Mouse (Mus musculus) retina, postnatal 1 day (tissue): Measurements from ENCODE around the gene Ints6l.

Experiments used
- DNase-seq: peaks from one replicate; pipeline ENCODE4 v3.0.0-alpha.2; 2012

Ints6l gene

DNA sequence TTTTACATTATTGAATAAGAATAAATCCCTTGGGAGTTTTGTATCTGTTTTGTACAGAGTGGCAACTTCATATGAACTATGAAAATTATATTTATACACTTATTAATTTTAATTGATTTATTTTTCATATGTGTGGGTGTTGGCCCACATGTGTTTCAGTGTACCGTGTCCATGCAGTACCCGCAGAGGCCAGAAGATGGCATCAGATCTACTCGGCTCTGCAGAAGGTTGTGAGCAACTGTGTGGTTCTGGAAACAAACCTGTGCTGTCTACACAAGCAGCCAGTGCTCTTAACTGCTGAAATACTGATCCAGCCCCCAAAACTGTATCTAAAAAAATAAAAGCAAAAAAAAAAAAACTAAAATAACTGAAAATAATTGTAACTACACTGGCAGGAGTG lies 76.6 kb downstream of the Ints6l start:
- peak; percentile 49 for DNase-seq

DNA sequence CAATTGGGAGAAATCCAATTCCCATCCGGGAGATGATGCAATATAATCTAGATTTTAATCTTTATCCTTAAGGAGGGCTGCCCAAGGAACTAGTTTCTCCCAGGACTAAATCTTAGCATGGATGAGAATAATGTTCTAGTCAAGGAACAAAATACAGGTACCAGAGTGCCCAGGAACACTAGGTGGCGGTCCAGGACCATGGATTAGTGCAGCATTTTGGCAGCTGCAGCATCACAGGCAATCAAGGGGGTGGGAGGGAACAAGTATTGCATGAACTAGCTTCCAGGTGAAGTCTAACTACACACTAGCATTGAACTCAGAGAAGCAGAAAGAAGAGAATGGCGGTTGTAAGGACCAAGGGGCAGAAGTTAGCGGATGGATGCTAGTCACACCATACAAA lies 82.5 kb downstream of the Ints6l start:
- DNase-seq = peak; percentile 30

DNA sequence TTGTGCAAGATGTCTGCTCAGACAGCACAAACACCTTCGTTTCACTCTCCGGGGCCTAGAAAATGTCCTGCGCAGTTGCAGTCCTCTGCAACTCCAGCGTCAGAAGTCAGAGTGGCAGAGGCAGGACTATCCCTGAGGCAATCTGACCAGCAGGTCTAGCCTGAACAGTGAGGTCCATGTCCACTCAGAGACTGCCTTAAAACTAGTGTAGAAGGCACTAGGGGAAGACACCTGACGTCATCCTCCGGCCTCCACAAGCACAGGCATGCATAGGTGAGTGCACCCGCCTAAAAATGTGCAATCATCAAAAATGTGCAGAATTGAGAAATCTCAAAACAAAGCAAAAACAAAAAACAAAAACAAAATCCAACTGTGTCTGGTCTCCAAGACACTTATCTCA lies 94.8 kb downstream of the Ints6l start, which contains the start of gene Gm648:
Gene Gm648 (minus strand): TSS at position 101 of the 400 bp plus-strand sequence.
- DNase-seq = no peak

DNA sequence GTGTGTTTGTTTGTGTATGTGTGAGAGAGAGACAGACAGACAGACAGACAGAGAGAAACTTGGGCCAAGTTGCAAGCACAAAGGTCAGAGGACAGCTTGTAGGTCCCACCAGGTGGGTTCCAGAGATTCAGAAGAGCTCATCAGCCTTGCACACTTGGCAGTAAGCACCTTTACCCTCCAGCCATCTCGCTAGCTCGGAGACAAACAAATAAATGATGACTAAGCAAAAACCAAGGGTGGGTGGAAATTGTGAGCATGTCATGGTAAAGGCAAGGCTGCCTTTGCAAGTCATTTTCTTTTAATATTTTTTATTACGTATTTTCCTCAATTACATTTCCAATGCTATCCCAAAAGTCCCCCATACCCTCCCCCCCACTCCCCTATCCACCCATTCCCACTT lies 98.9 kb downstream of the Ints6l start:
- DNase-seq = no peak
